Mouse (Mus musculus) urinary bladder, postnatal 36 days (tissue): Measurements from ENCODE around the gene Akap9.
"Not testable (repeated sequence)": the region's sequence is repeated elsewhere in the genome, so short reads cannot be mapped to it uniquely, and the experiment has no call there.

Experiments
- DNase-seq, 2 experiments: peaks; one replicate each; pipeline ENCODE4 v3.0.0; 2022; ENCODE audit warnings: low spot score in 2 of 2, mixed read lengths in 1 of 2

Akap9 gene

GRCm38 (mm10) chr5:3969114-3969513 lies 41.3 kb downstream of the Akap9 start:
- DNase-seq: no peak

- DNase-seq: no peak
Observed at GRCm38 (mm10) chr5:3970936-3971335, 43.1 kb downstream of the Akap9 start.

- DNase-seq: no peak
Observed at GRCm38 (mm10) chr5:3973764-3974163, 45.9 kb downstream of the Akap9 start.

GRCm38 (mm10) chr5:3974896-3975295 lies 47.0 kb downstream of the Akap9 start:
- DNase-seq: no peak

GRCm38 (mm10) chr5:3976111-3976510 lies 48.3 kb downstream of the Akap9 start:
- DNase-seq: no peak

- DNase-seq: no peak
Observed at GRCm38 (mm10) chr5:3977904-3978303, 50.0 kb downstream of the Akap9 start.

- DNase-seq: no peak
Observed at GRCm38 (mm10) chr5:3989608-3990007, 61.8 kb downstream of the Akap9 start.

GRCm38 (mm10) chr5:3990499-3990898 lies 62.6 kb downstream of the Akap9 start:
- DNase-seq: no peak

- no peak for DNase-seq
Observed at GRCm38 (mm10) chr5:4004531-4005469, 76.9 kb downstream of the Akap9 start.

GRCm38 (mm10) chr5:4006606-4007005 lies 78.8 kb downstream of the Akap9 start:
- no peak for DNase-seq

- no peak for DNase-seq
Observed at GRCm38 (mm10) chr5:4008266-4008665, 80.4 kb downstream of the Akap9 start.

GRCm38 (mm10) chr5:4009540-4009939 lies 81.7 kb downstream of the Akap9 start:
- DNase-seq: no peak

GRCm38 (mm10) chr5:4017646-4018045 lies 89.8 kb downstream of the Akap9 start:
- DNase-seq: not testable (repeated sequence)

GRCm38 (mm10) chr5:4019377-4019776 lies 91.5 kb downstream of the Akap9 start:
- no peak for DNase-seq

GRCm38 (mm10) chr5:4020018-4020417 lies 92.2 kb downstream of the Akap9 start:
- DNase-seq: no peak

GRCm38 (mm10) chr5:4023186-4023585 lies 95.3 kb downstream of the Akap9 start:
- peak; percentile 36 to 44 for DNase-seq

GRCm38 (mm10) chr5:4023742-4024681 lies 96.2 kb downstream of the Akap9 start:
- DNase-seq: peak; percentile 47 to 56

GRCm38 (mm10) chr5:4024727-4025126 lies 96.9 kb downstream of the Akap9 start:
- DNase-seq: no peak

GRCm38 (mm10) chr5:4026336-4026735 lies 98.5 kb downstream of the Akap9 start:
- DNase-seq: not testable (repeated sequence)

- DNase-seq: no peak
Observed at GRCm38 (mm10) chr5:4028486-4029173, 100.8 kb downstream of the Akap9 start.

- DNase-seq: no peak
Observed at GRCm38 (mm10) chr5:4031846-4032245, 104.0 kb downstream of the Akap9 start.

GRCm38 (mm10) chr5:4036686-4037085 lies 108.8 kb downstream of the Akap9 start:
- DNase-seq: no peak
